Mouse (Mus musculus): ENCODE measurements at regions not wholly inside any gene's neighbourhood (a gene's known extent, or its start where the extent isn't known, plus 50 kb on each side); places are given as distances from the start of the nearest gene placed in this dataset.
A peak's percentile ranks its signal among the peaks of the same experiment; 100 is the strongest.

DNA sequence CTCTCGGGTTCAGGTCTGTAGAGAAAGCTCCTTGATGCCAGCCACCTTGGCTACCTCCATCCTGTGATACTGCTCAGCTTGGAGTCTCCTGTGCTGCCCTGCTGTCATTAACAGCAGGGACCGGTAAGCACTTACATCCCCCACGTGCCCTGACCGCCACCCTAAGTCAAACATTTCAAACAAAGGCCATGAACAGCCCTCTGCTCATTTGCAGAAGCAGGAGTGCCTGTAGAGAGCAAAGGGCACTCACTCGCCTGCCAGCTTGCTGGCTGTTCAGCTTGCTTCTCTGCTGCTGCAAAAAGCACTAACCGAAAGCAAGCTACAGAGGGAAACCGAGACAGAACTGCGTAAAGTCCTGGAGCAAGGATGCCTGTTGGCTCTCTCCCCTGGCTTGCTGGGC, 61.8 kb upstream of the Thy1 start:
- no peak for DNase-seq (ENCODE audit: low spot score)

DNA sequence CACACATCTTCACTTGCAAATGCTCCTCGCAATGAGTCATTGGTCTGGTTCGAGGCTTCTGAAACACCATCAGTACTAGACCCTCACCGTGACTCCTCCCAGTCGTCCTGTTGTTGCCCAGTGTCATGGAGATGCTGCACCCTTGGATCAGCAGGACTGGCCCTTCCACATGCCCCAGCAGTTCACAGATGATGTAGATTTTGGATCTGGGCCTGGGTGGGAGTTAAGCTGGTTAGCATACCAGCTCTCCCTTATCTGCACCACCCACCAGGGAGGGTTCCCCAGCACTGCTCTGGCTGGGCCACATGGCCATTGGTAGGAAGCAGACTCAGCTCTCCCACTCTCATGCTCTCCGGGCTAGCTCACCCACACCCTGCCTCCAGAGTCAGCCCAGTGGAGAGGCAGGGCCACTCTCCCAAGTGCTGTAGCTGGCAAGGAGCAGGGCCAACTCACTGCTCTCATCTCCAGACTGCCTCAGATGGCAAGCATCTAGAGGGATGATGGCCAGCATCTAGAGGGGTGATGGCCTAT, 60.8 kb upstream of the Thy1 start:
- no peak for DNase-seq (ENCODE audit: low spot score)

DNA sequence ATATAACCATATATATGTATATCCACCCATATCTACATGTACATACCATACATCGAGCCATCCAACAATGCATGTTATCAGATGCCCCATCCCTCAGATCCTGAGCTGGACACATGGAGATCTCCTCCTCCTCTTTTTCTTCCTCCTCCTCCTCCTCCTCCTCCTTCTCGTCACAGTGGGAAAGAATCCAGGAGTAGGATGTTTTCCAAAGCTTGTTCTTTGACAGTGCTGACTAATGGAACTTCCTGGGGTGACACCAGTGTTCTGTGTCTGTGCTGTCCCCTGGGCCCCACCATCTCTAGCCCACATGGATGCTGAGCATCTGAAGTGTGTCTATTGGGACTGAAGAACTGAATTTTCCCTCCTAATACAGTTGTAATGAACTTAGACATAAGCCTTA, 60.0 kb upstream of the Thy1 start:
- DNase-seq (ENCODE audit: low spot score): no peak

GRCm38 (mm10) chr9:43984181-43985062, 58.8 kb upstream of the Thy1 start:
- DNase-seq (ENCODE audit: low spot score): peak; percentile 83

- DNase-seq (ENCODE audit: low spot score): no peak
These were observed 55.2 kb upstream of the Thy1 start for GRCm38 (mm10) chr9:43987957-43988356.

- DNase-seq (ENCODE audit: low spot score): no peak
These were observed 54.0 kb upstream of the Thy1 start for GRCm38 (mm10) chr9:43988981-43989860.

- DNase-seq (ENCODE audit: low spot score): peak; percentile 7
These were observed 53.1 kb upstream of the Thy1 start for GRCm38 (mm10) chr9:43990124-43990523.

DNA sequence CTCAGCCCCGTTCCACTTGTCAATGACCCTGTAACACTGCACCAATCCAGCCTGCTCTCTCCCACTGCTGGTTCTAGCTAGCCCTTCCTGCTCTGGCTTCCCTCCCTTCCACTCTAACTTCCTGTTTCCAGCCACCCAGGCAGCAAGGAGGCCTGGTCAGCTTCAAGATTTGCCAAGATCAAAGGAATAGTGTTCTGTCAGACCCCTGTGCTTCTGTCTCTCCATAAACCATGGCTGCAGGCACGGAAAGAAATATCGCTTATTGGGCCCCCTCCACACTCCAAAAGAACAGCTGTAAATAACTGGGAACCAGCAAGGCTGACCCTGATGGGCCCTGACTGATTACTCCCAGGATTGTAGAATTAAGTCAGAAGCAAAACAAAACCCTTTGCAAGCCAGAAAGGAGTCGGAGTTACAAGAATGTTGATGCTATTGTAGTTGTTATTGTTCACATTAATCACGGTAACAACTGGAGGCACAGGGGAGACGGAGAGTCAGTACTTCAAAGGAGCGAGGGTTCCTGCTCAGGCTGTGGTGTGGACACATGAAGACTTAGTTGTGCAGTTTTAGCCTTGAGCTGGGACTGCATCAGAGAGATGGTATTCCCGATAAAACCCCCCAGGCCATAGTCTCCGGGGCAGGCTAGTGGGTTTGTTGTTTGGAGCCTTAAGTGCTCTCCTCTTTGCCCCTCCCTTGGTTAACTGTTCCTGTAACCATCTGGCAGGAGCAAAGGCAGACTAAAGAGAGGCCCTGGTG, 49.8 kb upstream of the Thy1 start:
- DNase-seq (ENCODE audit: low spot score): no peak

All from lung, postnatal 25 days (tissue).